In the genomic region with DNA sequence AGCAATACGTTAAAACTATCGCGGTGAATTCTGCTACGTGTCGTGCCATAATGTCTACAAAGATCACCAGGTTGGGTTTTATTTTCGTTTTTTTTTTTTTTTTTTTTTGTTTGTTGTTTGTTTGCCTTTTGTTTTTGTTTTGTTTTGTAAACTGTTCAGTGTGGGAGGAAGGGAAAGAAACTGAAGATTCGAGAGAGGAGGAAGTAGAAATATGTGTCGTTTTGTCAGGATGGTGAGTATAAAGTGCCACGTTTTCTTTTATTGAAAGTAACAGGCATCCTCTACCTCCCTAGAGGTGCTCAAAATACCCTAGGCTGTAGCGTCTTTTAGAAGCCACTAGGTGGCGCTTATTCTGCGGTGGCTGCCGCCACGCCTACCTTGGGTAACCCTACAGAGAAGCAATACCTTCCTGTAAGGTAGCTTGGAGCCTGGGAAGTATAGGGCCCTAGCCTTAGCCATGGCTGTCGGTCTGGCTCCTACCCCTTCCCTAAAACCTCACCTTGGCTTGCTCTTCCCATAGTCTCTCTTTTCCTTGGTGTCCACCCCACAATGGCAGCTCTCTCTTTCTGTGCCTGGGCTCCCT, we compare ENCODE assay signal across 9 mouse cellular contexts.
A peak's percentile ranks its signal among the peaks of the same experiment; 100 is the strongest.
DNase-seq lines count a peak whose midpoint lies in the region; ATAC-seq and TF ChIP-seq lines count a peak whose summit lies in the region.
"Had no signal": no experiment of that assay in that cellular context is flagged by ENCODE, and none has a peak within 500 bp of the region (broad histone marks: within the 10 kb centered on the region; RNA-seq: fewer than 3 reads in every experiment).

No protein-coding gene starts in this region.

- TF ChIP-seq RAD21 in MEL (IDR thresholded peaks at IDR 0.05; ENCODE audit: low read depth, low read length), result no peak

- H3K36me3 ChIP-seq in heart, postnatal 0 days (replicated peaks; ENCODE audit: control insufficient read depth, insufficient read depth, low read length), result no peaks in the 10 kb centered on the region
- H3K36me3 ChIP-seq in heart, embryonic 10.5 days, result no peaks in the 10 kb centered on the region
- H3K36me3 ChIP-seq in MEL (ENCODE audit: control insufficient read depth in 1 of 2, insufficient read depth in 2 of 2, low read length in 2 of 2), result no peaks in the 10 kb centered on the region

- 22% methylated on average over 15 of the region's 15 CpGs for WGBS in heart, postnatal 0 days
- 29% methylated on average over 15 of the region's 15 CpGs for WGBS in heart, embryonic 10.5 days

- no peak for TF ChIP-seq EP300 in heart, postnatal 0 days (IDR thresholded peaks at IDR 0.05; ENCODE audit: low read depth)
- TF ChIP-seq EP300 in MEL (IDR thresholded peaks at IDR 0.05; ENCODE audit: low read depth in 1 of 2, low read length in 2 of 2), result no peak

- no peak overlapping the region for H3K4me2 ChIP-seq in heart, postnatal 0 days (ENCODE audit: low read depth, low read length)

- H3K27me3 ChIP-seq in heart, postnatal 0 days (ENCODE audit: control insufficient read depth, insufficient read depth, low read length), result no peaks in the 10 kb centered on the region
- no peaks in the 10 kb centered on the region for H3K27me3 ChIP-seq in heart, embryonic 10.5 days (ENCODE audit: insufficient read depth, poor library complexity, severe bottlenecking)
- no peaks in the 10 kb centered on the region for H3K27me3 ChIP-seq in MEL (ENCODE audit: control insufficient read depth in 1 of 2, insufficient read depth in 2 of 2, low read length in 2 of 2)

- no peaks in the 10 kb centered on the region for H3K9me3 ChIP-seq in heart, postnatal 0 days (replicated peaks; ENCODE audit: control insufficient read depth, low read length)
- no peaks in the 10 kb centered on the region for H3K9me3 ChIP-seq in heart, embryonic 10.5 days
- no peaks in the 10 kb centered on the region for H3K9me3 ChIP-seq in MEL (replicated peaks; ENCODE audit: insufficient read depth, low read length)

- ATAC-seq in heart, postnatal 0 days (ENCODE audit: insufficient read depth, low read depth), result 0 out of 2 replicates have a peak, but pooled peaks have one; percentile 41

- H3K4me3 ChIP-seq in heart, postnatal 0 days (ENCODE audit: low read depth, low read length), result no peak overlapping the region
- no peak overlapping the region for H3K4me3 ChIP-seq in heart, embryonic 10.5 days
- H3K4me3 ChIP-seq in MEL (ENCODE audit: control insufficient read depth in 1 of 2, insufficient read depth in 1 of 2, low read depth in 2 of 2, low read length in 2 of 2), result no peak overlapping the region

- no peak overlapping the region for H3K9ac ChIP-seq in heart, postnatal 0 days (replicated peaks; ENCODE audit: low read depth, low read length)
- no peak overlapping the region for H3K9ac ChIP-seq in MEL (ENCODE audit: control insufficient read depth, low read depth, low read length, poor library complexity, severe bottlenecking)

- no peak for TF ChIP-seq POLR2A in MEL (IDR thresholded peaks at IDR 0.05; ENCODE audit: control insufficient read depth in 1 of 2, insufficient read depth in 1 of 2, low read depth in 1 of 2, low read length in 2 of 2, poor library complexity in 1 of 2)

- no peaks in the 10 kb centered on the region for H3K79me2 ChIP-seq in MEL (ENCODE audit: control insufficient read depth, insufficient read depth, low read length, poor library complexity)

- H3K4me1 ChIP-seq in heart, postnatal 0 days (ENCODE audit: control insufficient read depth, insufficient read depth), result no peaks in the 10 kb centered on the region
- H3K4me1 ChIP-seq in heart, embryonic 10.5 days, result peaks cover 6% of the 10 kb centered on the region; the same call in 1 of the 2 replicates
- H3K4me1 ChIP-seq in MEL (ENCODE audit: control insufficient read depth in 1 of 2, insufficient read depth in 2 of 2, low read length in 2 of 2), result no peaks in the 10 kb centered on the region

- H3K27ac ChIP-seq in heart, postnatal 0 days (ENCODE audit: low read depth), result no peak overlapping the region
- H3K27ac ChIP-seq in heart, embryonic 10.5 days, result no peak overlapping the region
- H3K27ac ChIP-seq in MEL (ENCODE audit: control insufficient read depth, low read depth, low read length), result no peak overlapping the region
- H3K27ac ChIP-seq: macrophage had no signal

- peak; percentile 38 for DNase-seq in heart, postnatal 0 days (ENCODE audit: low spot score)
- DNase-seq in heart, embryonic 10.5 days (ENCODE audit: low spot score), result no peak
- DNase-seq in 416B (ENCODE audit: low read depth) (peak; percentile 48), MEL (ENCODE audit: low read depth, low spot score) (no peak)
- peak; percentile 45 for DNase-seq in induced T-regulatory cell, adult 2 months (ENCODE audit: low read depth)
- no peak for DNase-seq in right cerebral cortex, adult 2 months (ENCODE audit: low spot score in 2 of 2)
- no peak for DNase-seq in urinary bladder, postnatal 4 days (ENCODE audit: low spot score in 2 of 2)
- DNase-seq in frontal cortex, postnatal 25 days (ENCODE audit: low spot score in 2 of 2), result no peak

- peak; percentile 48 for TF ChIP-seq CTCF in heart, postnatal 0 days (IDR thresholded peaks at IDR 0.05; ENCODE audit: low read depth)
- TF ChIP-seq CTCF in MEL (IDR thresholded peaks at IDR 0.05 in 2 of 3, conservative IDR thresholded peaks at IDR 0.05 in 1 of 3; ENCODE audit: control insufficient read depth in 1 of 3, insufficient read depth in 1 of 3, low read depth in 2 of 3, low read length in 3 of 3, poor library complexity in 1 of 3, severe bottlenecking in 1 of 3), result peak; percentile 18 to 28 (median 25); a peak in 5 of 6 replicates

TF ChIP-seq in MEL, 35 proteins besides CTCF, POLR2A, EP300 and RAD21:
- no peak for TF ChIP-seq POLR2AphosphoS5 (IDR thresholded peaks at IDR 0.05; ENCODE audit: borderline replicate concordance, low read depth, low read length)
- no peak for TF ChIP-seq NRF1 (IDR thresholded peaks at IDR 0.05; ENCODE audit: insufficient read depth, low read depth, low read length, poor library complexity, severe bottlenecking)
- TF ChIP-seq CHD1 (IDR thresholded peaks at IDR 0.05; ENCODE audit: low read depth, low read length), result no peak

Comparison
In these comparisons a context has a peak if more than half of its experiments do, and no peak if none do; other contexts are left out.
1. DNase-seq: peak in heart, postnatal 0 days (single experiment), 416B (single experiment) and induced T-regulatory cell, adult 2 months (single experiment); none in heart, embryonic 10.5 days (single experiment), MEL (single experiment), right cerebral cortex, adult 2 months (0 of 2), urinary bladder, postnatal 4 days (0 of 2) and frontal cortex, postnatal 25 days (0 of 2).